Mouse (Mus musculus): ENCODE data around the gene Limch1. TPM values are rescaled to one million over a fixed set of nuclear protein-coding genes. Genes with fewer than 3 reads are reported as not detected.

Limch1 gene
- polyA plus RNA-seq, 1 experiment from 2014 or later, result 28.2 TPM

DNA sequence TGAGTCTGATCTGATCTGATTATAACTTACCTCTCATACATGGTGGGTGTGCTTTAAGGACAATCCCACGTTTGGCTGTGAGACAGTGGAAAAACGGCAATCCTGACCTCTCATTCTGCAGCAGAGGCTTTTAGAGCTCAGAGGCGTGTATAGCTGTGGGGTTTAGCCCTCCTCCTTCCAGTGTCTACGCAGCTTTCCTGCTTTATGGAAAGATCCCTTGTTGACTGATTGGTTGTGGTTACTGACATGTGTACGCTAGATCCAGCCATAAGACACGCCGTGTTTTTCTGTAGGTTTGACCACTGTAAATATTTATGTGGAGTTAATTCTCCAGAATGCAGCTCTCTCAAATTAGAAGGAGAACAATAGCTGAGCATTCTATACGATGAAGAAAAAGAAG, 81.2 kb downstream of the Limch1 start:
- H3K9ac ChIP-seq (ENCODE audit: low read length), result no peak overlapping the region
- no peak for ATAC-seq (ENCODE audit: insufficient number of reproducible peaks, insufficient read depth, low FRiP score, low read depth)
- no peaks in the 10 kb centered on the region for H3K27me3 ChIP-seq (ENCODE audit: control insufficient read depth, insufficient read depth, low read length)
- H3K36me3 ChIP-seq (ENCODE audit: control insufficient read depth, insufficient read depth, low read length), result no peaks in the 10 kb centered on the region
- H3K27ac ChIP-seq (replicated peaks in 1 of 2; ENCODE audit: control insufficient read depth in 1 of 2, insufficient read depth in 1 of 2, low read depth in 2 of 2, low read length in 2 of 2), result no peak overlapping the region
- no peaks in the 10 kb centered on the region for H3K9me3 ChIP-seq (ENCODE audit: control insufficient read depth, low read length)
- WGBS, result 73% methylated on average over 8 of the region's 8 CpGs
- H3K4me3 ChIP-seq (ENCODE audit: control insufficient read depth in 1 of 2, insufficient read depth in 1 of 2, low read depth in 1 of 2, low read length in 2 of 2), result no peak overlapping the region
- H3K4me2 ChIP-seq (ENCODE audit: low read length), result no peak overlapping the region
- no peaks in the 10 kb centered on the region for H3K4me1 ChIP-seq (ENCODE audit: control insufficient read depth in 2 of 2, insufficient read depth in 2 of 2, low read length in 2 of 2)

GRCm38 (mm10) chr5:66829505-66829904, 83.9 kb downstream of the Limch1 start:
- H3K9ac ChIP-seq (ENCODE audit: low read length), result no peak overlapping the region
- no peak for ATAC-seq (ENCODE audit: insufficient number of reproducible peaks, insufficient read depth, low FRiP score, low read depth)
- H3K27ac ChIP-seq (replicated peaks in 1 of 2; ENCODE audit: control insufficient read depth in 1 of 2, insufficient read depth in 1 of 2, low read depth in 2 of 2, low read length in 2 of 2), result no peak overlapping the region
- no peak overlapping the region for H3K4me3 ChIP-seq (ENCODE audit: control insufficient read depth in 1 of 2, insufficient read depth in 1 of 2, low read depth in 1 of 2, low read length in 2 of 2)
- 82% methylated on average over 5 of the region's 5 CpGs for WGBS
- no peaks in the 10 kb centered on the region for H3K4me1 ChIP-seq (ENCODE audit: control insufficient read depth in 2 of 2, insufficient read depth in 2 of 2, low read length in 2 of 2)
- H3K27me3 ChIP-seq (ENCODE audit: control insufficient read depth, insufficient read depth, low read length), result no peaks in the 10 kb centered on the region
- no peak overlapping the region for H3K4me2 ChIP-seq (ENCODE audit: low read length)
- no peaks in the 10 kb centered on the region for H3K9me3 ChIP-seq (ENCODE audit: control insufficient read depth, low read length)
- no peaks in the 10 kb centered on the region for H3K36me3 ChIP-seq (ENCODE audit: control insufficient read depth, insufficient read depth, low read length)

DNA sequence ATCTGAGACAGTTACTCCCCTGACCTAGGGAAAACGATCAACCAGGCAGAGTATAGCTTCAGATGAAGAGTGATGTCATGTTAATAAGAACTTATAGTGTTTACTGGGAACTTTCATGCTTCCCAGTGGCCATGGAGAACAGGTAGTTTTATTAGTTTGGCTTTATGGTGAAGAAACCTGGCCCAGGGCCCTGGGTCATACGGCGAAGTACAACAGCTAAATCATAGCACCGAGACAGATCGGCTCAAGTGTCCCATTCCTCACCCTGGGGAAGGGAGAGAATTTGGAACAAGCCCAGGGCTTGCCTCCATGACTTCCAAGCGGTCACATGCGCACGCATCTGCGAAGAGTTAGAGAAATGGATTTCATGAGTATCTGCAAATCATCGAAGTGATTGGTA, 84.6 kb downstream of the Limch1 start:
- no peak overlapping the region for H3K27ac ChIP-seq (replicated peaks in 1 of 2; ENCODE audit: control insufficient read depth in 1 of 2, insufficient read depth in 1 of 2, low read depth in 2 of 2, low read length in 2 of 2)
- no peak overlapping the region for H3K4me2 ChIP-seq (ENCODE audit: low read length)
- H3K4me1 ChIP-seq (ENCODE audit: control insufficient read depth in 2 of 2, insufficient read depth in 2 of 2, low read length in 2 of 2), result no peaks in the 10 kb centered on the region
- H3K9ac ChIP-seq (ENCODE audit: low read length), result no peak overlapping the region
- no peaks in the 10 kb centered on the region for H3K36me3 ChIP-seq (ENCODE audit: control insufficient read depth, insufficient read depth, low read length)
- no peak overlapping the region for H3K4me3 ChIP-seq (ENCODE audit: control insufficient read depth in 1 of 2, insufficient read depth in 1 of 2, low read depth in 1 of 2, low read length in 2 of 2)
- no peaks in the 10 kb centered on the region for H3K9me3 ChIP-seq (ENCODE audit: control insufficient read depth, low read length)
- ATAC-seq (ENCODE audit: insufficient number of reproducible peaks, insufficient read depth, low FRiP score, low read depth), result no peak
- 94% methylated on average over 10 of the region's 10 CpGs for WGBS
- no peaks in the 10 kb centered on the region for H3K27me3 ChIP-seq (ENCODE audit: control insufficient read depth, insufficient read depth, low read length)

DNA sequence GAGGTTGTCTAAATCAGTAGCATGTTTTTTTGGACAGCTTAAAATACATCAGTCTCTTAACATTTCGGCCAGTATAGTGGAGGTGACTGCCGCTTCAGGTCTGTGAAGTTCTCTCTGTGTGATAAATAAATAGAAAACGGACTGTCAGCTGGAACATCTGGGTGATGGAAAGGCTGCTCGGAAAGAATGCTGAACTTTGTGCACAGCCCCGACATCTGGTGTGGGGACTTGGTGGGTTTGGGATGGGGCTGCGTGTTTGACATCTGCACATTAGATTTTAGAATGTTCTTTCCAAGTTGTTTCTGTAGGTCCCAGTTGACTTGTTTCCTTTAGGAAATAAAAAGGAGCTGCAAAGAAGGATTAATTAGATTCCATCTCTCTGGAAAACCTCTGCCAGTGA, 89.1 kb downstream of the Limch1 start:
- Histone ChIP-seq H3K4me2 (ENCODE audit: low read length) (no peak overlapping the region), H3K4me1 (ENCODE audit: control insufficient read depth in 2 of 2, insufficient read depth in 2 of 2, low read length in 2 of 2) (no peaks in the 10 kb centered on the region), H3K36me3 (ENCODE audit: control insufficient read depth, insufficient read depth, low read length) (no peaks in the 10 kb centered on the region), H3K9ac (ENCODE audit: low read length) (no peak overlapping the region), H3K4me3 (ENCODE audit: control insufficient read depth in 1 of 2, insufficient read depth in 1 of 2, low read depth in 1 of 2, low read length in 2 of 2) (no peak overlapping the region), H3K9me3 (ENCODE audit: control insufficient read depth, low read length) (no peaks in the 10 kb centered on the region), H3K27me3 (ENCODE audit: control insufficient read depth, insufficient read depth, low read length) (no peaks in the 10 kb centered on the region), H3K27ac (replicated peaks in 1 of 2; ENCODE audit: control insufficient read depth in 1 of 2, insufficient read depth in 1 of 2, low read depth in 2 of 2, low read length in 2 of 2) (no peak overlapping the region)
- 55% methylated on average over 6 of the region's 6 CpGs for WGBS
- ATAC-seq (ENCODE audit: insufficient number of reproducible peaks, insufficient read depth, low FRiP score, low read depth), result no peak

GRCm38 (mm10) chr5:66836892-66837291, 91.3 kb downstream of the Limch1 start:
- H3K27ac ChIP-seq (replicated peaks in 1 of 2; ENCODE audit: control insufficient read depth in 1 of 2, insufficient read depth in 1 of 2, low read depth in 2 of 2, low read length in 2 of 2), result no peak overlapping the region
- no peaks in the 10 kb centered on the region for H3K36me3 ChIP-seq (ENCODE audit: control insufficient read depth, insufficient read depth, low read length)
- no peak overlapping the region for H3K4me3 ChIP-seq (ENCODE audit: control insufficient read depth in 1 of 2, insufficient read depth in 1 of 2, low read depth in 1 of 2, low read length in 2 of 2)
- H3K4me1 ChIP-seq (ENCODE audit: control insufficient read depth in 2 of 2, insufficient read depth in 2 of 2, low read length in 2 of 2), result no peaks in the 10 kb centered on the region
- no peak overlapping the region for H3K9ac ChIP-seq (ENCODE audit: low read length)
- 83% methylated on average over 4 of the region's 4 CpGs for WGBS
- no peak for ATAC-seq (ENCODE audit: insufficient number of reproducible peaks, insufficient read depth, low FRiP score, low read depth)
- no peaks in the 10 kb centered on the region for H3K27me3 ChIP-seq (ENCODE audit: control insufficient read depth, insufficient read depth, low read length)
- no peaks in the 10 kb centered on the region for H3K9me3 ChIP-seq (ENCODE audit: control insufficient read depth, low read length)
- no peak overlapping the region for H3K4me2 ChIP-seq (ENCODE audit: low read length)

DNA sequence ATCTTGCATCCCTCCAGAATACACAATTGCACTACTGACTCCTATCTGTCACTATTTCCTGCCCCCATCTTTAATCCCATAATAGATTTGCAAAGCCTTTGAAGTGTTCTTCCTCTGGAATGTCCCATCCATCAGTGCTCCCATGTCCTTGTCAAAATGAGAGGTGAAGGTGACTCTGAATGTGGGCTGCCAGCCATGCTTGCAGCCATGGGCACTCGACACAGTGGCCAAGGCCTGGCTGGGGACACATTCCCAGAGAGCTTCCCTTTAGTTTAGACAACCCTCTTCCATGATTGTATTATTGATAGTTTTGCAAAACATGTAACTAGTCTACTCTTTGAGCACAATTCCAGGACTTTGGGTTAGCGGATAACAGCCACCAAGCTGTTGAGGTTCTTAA, 96.3 kb downstream of the Limch1 start:
- 68% methylated on average over 2 of the region's 2 CpGs for WGBS
- H3K4me2 ChIP-seq (ENCODE audit: low read length), result no peak overlapping the region
- H3K9me3 ChIP-seq (ENCODE audit: control insufficient read depth, low read length), result no peaks in the 10 kb centered on the region
- no peak overlapping the region for H3K27ac ChIP-seq (replicated peaks in 1 of 2; ENCODE audit: control insufficient read depth in 1 of 2, insufficient read depth in 1 of 2, low read depth in 2 of 2, low read length in 2 of 2)
- no peak for ATAC-seq (ENCODE audit: insufficient number of reproducible peaks, insufficient read depth, low FRiP score, low read depth)
- H3K4me1 ChIP-seq (ENCODE audit: control insufficient read depth in 2 of 2, insufficient read depth in 2 of 2, low read length in 2 of 2), result peaks cover 4 to 11% of the 10 kb centered on the region in 2 experiments
- no peaks in the 10 kb centered on the region for H3K27me3 ChIP-seq (ENCODE audit: control insufficient read depth, insufficient read depth, low read length)
- no peak overlapping the region for H3K9ac ChIP-seq (ENCODE audit: low read length)
- H3K36me3 ChIP-seq (ENCODE audit: control insufficient read depth, insufficient read depth, low read length), result no peaks in the 10 kb centered on the region
- H3K4me3 ChIP-seq (ENCODE audit: control insufficient read depth in 1 of 2, insufficient read depth in 1 of 2, low read depth in 1 of 2, low read length in 2 of 2), result no peak overlapping the region

DNA sequence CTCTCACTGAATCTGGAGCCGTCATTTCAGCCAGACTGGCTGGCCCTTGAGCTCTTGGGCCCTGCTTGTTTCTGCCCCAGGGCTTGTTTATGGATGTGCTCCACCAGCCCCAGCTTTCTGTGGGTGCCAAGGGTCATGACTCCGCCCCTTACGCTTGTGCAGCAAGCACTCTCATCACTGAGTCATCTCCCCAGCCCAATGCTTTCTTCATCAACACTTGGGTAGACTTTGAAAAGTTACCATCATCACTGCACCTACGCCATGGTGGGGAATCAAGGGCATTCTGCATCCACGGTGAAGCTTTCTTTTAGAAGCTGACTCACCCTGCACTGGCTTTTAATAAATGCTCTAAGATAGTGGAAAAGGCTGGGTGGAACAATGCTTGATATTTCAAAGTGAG, 97.1 kb downstream of the Limch1 start:
- 80% methylated on average over 5 of the region's 5 CpGs for WGBS
- H3K9ac ChIP-seq (ENCODE audit: low read length), result no peak overlapping the region
- no peak for ATAC-seq (ENCODE audit: insufficient number of reproducible peaks, insufficient read depth, low FRiP score, low read depth)
- no peak overlapping the region for H3K4me3 ChIP-seq (ENCODE audit: control insufficient read depth in 1 of 2, insufficient read depth in 1 of 2, low read depth in 1 of 2, low read length in 2 of 2)
- no peak overlapping the region for H3K4me2 ChIP-seq (ENCODE audit: low read length)
- peaks cover 4 to 11% of the 10 kb centered on the region in 2 experiments for H3K4me1 ChIP-seq (ENCODE audit: control insufficient read depth in 2 of 2, insufficient read depth in 2 of 2, low read length in 2 of 2)
- no peaks in the 10 kb centered on the region for H3K9me3 ChIP-seq (ENCODE audit: control insufficient read depth, low read length)
- no peaks in the 10 kb centered on the region for H3K36me3 ChIP-seq (ENCODE audit: control insufficient read depth, insufficient read depth, low read length)
- H3K27ac ChIP-seq (replicated peaks in 1 of 2; ENCODE audit: control insufficient read depth in 1 of 2, insufficient read depth in 1 of 2, low read depth in 2 of 2, low read length in 2 of 2), result no peak overlapping the region
- no peaks in the 10 kb centered on the region for H3K27me3 ChIP-seq (ENCODE audit: control insufficient read depth, insufficient read depth, low read length)

GRCm38 (mm10) chr5:66848136-66848535, 102.5 kb downstream of the Limch1 start:
- ATAC-seq (ENCODE audit: insufficient number of reproducible peaks, insufficient read depth, low FRiP score, low read depth), result no peak
- Histone ChIP-seq H3K27ac (replicated peaks in 1 of 2; ENCODE audit: control insufficient read depth in 1 of 2, insufficient read depth in 1 of 2, low read depth in 2 of 2, low read length in 2 of 2) (no peak overlapping the region), H3K4me3 (ENCODE audit: control insufficient read depth in 1 of 2, insufficient read depth in 1 of 2, low read depth in 1 of 2, low read length in 2 of 2) (no peak overlapping the region), H3K4me2 (ENCODE audit: low read length) (no peak overlapping the region), H3K27me3 (ENCODE audit: control insufficient read depth, insufficient read depth, low read length) (no peaks in the 10 kb centered on the region), H3K9me3 (ENCODE audit: control insufficient read depth, low read length) (no peaks in the 10 kb centered on the region), H3K4me1 (ENCODE audit: control insufficient read depth in 2 of 2, insufficient read depth in 2 of 2, low read length in 2 of 2) (peaks cover 5 to 7% of the 10 kb centered on the region in 2 experiments; a peak in 3 of 4 replicates), H3K9ac (ENCODE audit: low read length) (no peak overlapping the region), H3K36me3 (ENCODE audit: control insufficient read depth, insufficient read depth, low read length) (no peaks in the 10 kb centered on the region)
- 55% methylated on average over 7 of the region's 7 CpGs for WGBS

Data from heart, embryonic 14.5 days (tissue).